ENCODE assay signal across 8 mouse cellular contexts in genomic region chr15:95792261-95793260, GRCm38 (mm10). TPM values are rescaled to one million over a fixed set of nuclear protein-coding genes. Genes with fewer than 3 reads are reported as not detected.
DNase-seq lines count a peak whose midpoint lies in the region; ATAC-seq and TF ChIP-seq lines count a peak whose summit lies in the region.

No protein-coding gene starts in this region.

- H3K9me3 ChIP-seq in hindbrain, postnatal 0 days (ENCODE audit: low read length): no peaks in the 10 kb centered on the region
- no peaks in the 10 kb centered on the region for H3K9me3 ChIP-seq in midbrain, embryonic 11.5 days (ENCODE audit: control insufficient read depth, low read length)

- peak; percentile 48; the same call in 1 of the 2 replicates for TF ChIP-seq CTCF in liver, adult 2 months (IDR thresholded peaks at IDR 0.05; ENCODE audit: low read depth, low read length)
- peak; percentile 70 for TF ChIP-seq CTCF in hindbrain, postnatal 0 days (IDR thresholded peaks at IDR 0.05; ENCODE audit: low read depth)

- H3K9ac ChIP-seq in liver, adult 2 months (ENCODE audit: low read depth, low read length): no peak overlapping the region
- H3K9ac ChIP-seq in hindbrain, postnatal 0 days (replicated peaks; ENCODE audit: low read length): no peak overlapping the region
- H3K9ac ChIP-seq in midbrain, embryonic 11.5 days (ENCODE audit: low read length): no peak overlapping the region

- 88% methylated on average over 25 of the region's 25 CpGs for WGBS in liver, adult 2 months
- WGBS in hindbrain, postnatal 0 days: 79% methylated on average over 25 of the region's 25 CpGs
- 83% methylated on average over 25 of the region's 25 CpGs for WGBS in midbrain, embryonic 11.5 days

- H3K27me3 ChIP-seq in liver, adult 2 months (ENCODE audit: control insufficient read depth, insufficient read depth, low read length): no peaks in the 10 kb centered on the region
- H3K27me3 ChIP-seq in hindbrain, postnatal 0 days (ENCODE audit: insufficient read depth, low read length): no peaks in the 10 kb centered on the region
- H3K27me3 ChIP-seq in midbrain, embryonic 11.5 days (ENCODE audit: control insufficient read depth, insufficient read depth, low read length): no peaks in the 10 kb centered on the region; the same call in 1 of the 2 replicates

- H3K79me2 ChIP-seq in liver, adult 2 months (ENCODE audit: control insufficient read depth, insufficient read depth, low read length): peaks cover 7% of the 10 kb centered on the region; the same call in 1 of the 2 replicates

- H3K36me3 ChIP-seq in liver, adult 2 months (ENCODE audit: control insufficient read depth, insufficient read depth, low read length): no peaks in the 10 kb centered on the region
- H3K36me3 ChIP-seq in hindbrain, postnatal 0 days (ENCODE audit: insufficient read depth, low read length): no peaks in the 10 kb centered on the region
- no peaks in the 10 kb centered on the region for H3K36me3 ChIP-seq in midbrain, embryonic 11.5 days (ENCODE audit: control insufficient read depth, insufficient read depth, low read length)

- H3K4me2 ChIP-seq in hindbrain, postnatal 0 days (ENCODE audit: low read depth, low read length): peak overlapping the region; percentile 86
- H3K4me2 ChIP-seq in midbrain, embryonic 11.5 days: no peak overlapping the region; the same call in 1 of the 2 replicates

- no peak overlapping the region for H3K27ac ChIP-seq in liver, adult 2 months (replicated peaks; ENCODE audit: insufficient read depth, low read depth, low read length)
- no peak overlapping the region for H3K27ac ChIP-seq in brown adipose tissue, adult 24 weeks (replicated peaks; ENCODE audit: low read depth, low read length)
- H3K27ac ChIP-seq in hindbrain, postnatal 0 days: no peak overlapping the region
- no peak overlapping the region for H3K27ac ChIP-seq in midbrain, embryonic 11.5 days (ENCODE audit: low read depth, low read length)

- ATAC-seq in hindbrain, postnatal 0 days: no peak
- ATAC-seq in midbrain, embryonic 11.5 days (ENCODE audit: low FRiP score): no peak

- no peak for DNase-seq in liver, adult 2 months (ENCODE audit: extremely low read depth, low read depth, low spot score)
- DNase-seq in liver: no peak
- peak; percentile 60 for DNase-seq in hindbrain, postnatal 0 days (ENCODE audit: low spot score)
- DNase-seq in midbrain, embryonic 11.5 days (ENCODE audit: low spot score, missing footprints): peak; percentile 85
- peak; percentile 69 for DNase-seq in thymus, postnatal 14 days
- DNase-seq in cerebellum, adult 9-10 months: no peak
- no peak for DNase-seq in frontal cortex, postnatal 10 days (ENCODE audit: low spot score in 2 of 2)

- TF ChIP-seq POLR2A in liver, adult 2 months (IDR thresholded peaks at IDR 0.05; ENCODE audit: extremely low read depth, insufficient read depth, low read length): no peak

- H3K4me3 ChIP-seq in liver, adult 2 months (ENCODE audit: insufficient read depth, low read depth, low read length): no peak overlapping the region
- 0 out of 2 replicates have a peak overlapping the region, but pooled peaks have one; percentile 8 for H3K4me3 ChIP-seq in brown adipose tissue, adult 24 weeks (ENCODE audit: insufficient read depth, low read depth, low read length)
- H3K4me3 ChIP-seq in hindbrain, postnatal 0 days (ENCODE audit: low read length): peak overlapping the region; percentile 67; the same call in 1 of the 2 replicates
- H3K4me3 ChIP-seq in midbrain, embryonic 11.5 days (ENCODE audit: low read depth, low read length): no peak overlapping the region

- no peaks in the 10 kb centered on the region for H3K4me1 ChIP-seq in liver, adult 2 months (ENCODE audit: control insufficient read depth, insufficient read depth, low read length)
- peaks cover 22% of the 10 kb centered on the region for H3K4me1 ChIP-seq in brown adipose tissue, adult 24 weeks (ENCODE audit: control insufficient read depth, insufficient read depth, insufficient read length, low read length)
- H3K4me1 ChIP-seq in hindbrain, postnatal 0 days (ENCODE audit: insufficient read depth, low read length): peaks cover 12% of the 10 kb centered on the region; the same call in 1 of the 2 replicates
- H3K4me1 ChIP-seq in midbrain, embryonic 11.5 days (ENCODE audit: control insufficient read depth, insufficient read depth, low read length): no peaks in the 10 kb centered on the region; the same call in 1 of the 2 replicates

RNA-seq across cellular contexts. Expression of gene Ano6, which starts 1.9 kb away (rescaled TPM):
- 4.1 and 6.3 TPM in 2 replicates for total RNA-seq in liver, adult 2 months (2014; rRNA removed)
- 1.9 and 3.3 TPM in 2 replicates for polyA plus RNA-seq in liver, adult 2 months (2012; rRNA removed)
- polyA plus RNA-seq in brown adipose tissue, adult 24 weeks (2012; ENCODE audit: insufficient read depth, insufficient read length, missing spikeins): 14.3 and 21.1 TPM in 2 replicates
- 28.9 and 34.3 TPM in 2 replicates for total RNA-seq in hindbrain, postnatal 0 days (2014; rRNA removed)
- 19.2 and 21.5 TPM in 2 replicates for polyA plus RNA-seq in hindbrain, postnatal 0 days (2015; fragmentation: Nextera tagmentation; extraction: Ambion mirVana)
- 30.3 and 30.8 TPM in 2 replicates for polyA plus RNA-seq in midbrain, embryonic 11.5 days (2014; fragmentation: Nextera tagmentation; extraction: Ambion mirVana)

Comparison
In these comparisons a context has a peak if more than half of its experiments do, and no peak if none do; other contexts are left out.
1. DNase-seq: peak in hindbrain, postnatal 0 days (single experiment), midbrain, embryonic 11.5 days (single experiment) and thymus, postnatal 14 days (single experiment); none in liver, adult 2 months (single experiment), liver (single experiment), cerebellum, adult 9-10 months (single experiment) and frontal cortex, postnatal 10 days (0 of 2).
2. H3K4me3 ChIP-seq: peak in brown adipose tissue, adult 24 weeks (single experiment) and hindbrain, postnatal 0 days (single experiment); none in liver, adult 2 months (single experiment) and midbrain, embryonic 11.5 days (single experiment).